Mouse (Mus musculus) forebrain, embryonic 10.5 days (tissue): ENCODE measurements around the gene Prpf40b. TPM values are rescaled to one million over a fixed set of nuclear protein-coding genes. Genes with fewer than 3 reads are reported as not detected.

Experiments
- DNase-seq: peaks from one replicate; pipeline ENCODE4 v3.0.0-alpha.2; 2017; ENCODE audit warnings: low spot score; ENCODE audit errors: extremely low spot score
- H3K27ac ChIP-seq: fragments of 300-500 bp; sonication (generic); 2 replicates; pipeline ENCODE4 v1.5.1; 2016; ENCODE audit warnings: mild to moderate bottlenecking
- H3K27me3 ChIP-seq: fragments of 300-500 bp; sonication (generic); 2 replicates; pipeline ENCODE4 v1.6.1; 2016; ENCODE audit warnings: mild to moderate bottlenecking; ENCODE audit not compliant: poor library complexity, severe bottlenecking
- H3K36me3 ChIP-seq: fragments of 300-500 bp; sonication (generic); replicated peaks from 2 replicates; pipeline ENCODE4 v1.6.1; 2016; ENCODE audit warnings: mild to moderate bottlenecking, moderate library complexity
- H3K4me1 ChIP-seq: fragments of 300-500 bp; sonication (generic); 2 replicates; pipeline ENCODE4 v1.6.1; 2016
- H3K4me3 ChIP-seq: fragments of 300-500 bp; sonication (generic); 2 replicates; pipeline ENCODE4 v1.5.1; 2016; ENCODE audit warnings: mild to moderate bottlenecking, moderate library complexity
- H3K9me3 ChIP-seq: fragments of 300-500 bp; sonication (generic); 2 replicates; pipeline ENCODE4 v1.6.1; 2016; ENCODE audit warnings: mild to moderate bottlenecking, moderate library complexity
- WGBS: fragments of 180-500 bp; shearing (Covaris S2); methylation state at CpG from one replicate; pipeline ENCODE4 v1.1.7; 2016; 5-methylcytosine and 5-hydroxymethylcytosine counted together
- polyA plus RNA-seq: library from polyadenylated mRNA; unstranded; fragments of >200 nt; fragmentation: Nextera tagmentation; extraction: Ambion mirVana; gene quantifications from 2 replicates; pipeline ENCODE4 v1.2.1, GENCODE M21; 2016

Gene Prpf40b
- polyA plus RNA-seq, 1 experiment from 2014 or later = 62.2 TPM

DNA sequence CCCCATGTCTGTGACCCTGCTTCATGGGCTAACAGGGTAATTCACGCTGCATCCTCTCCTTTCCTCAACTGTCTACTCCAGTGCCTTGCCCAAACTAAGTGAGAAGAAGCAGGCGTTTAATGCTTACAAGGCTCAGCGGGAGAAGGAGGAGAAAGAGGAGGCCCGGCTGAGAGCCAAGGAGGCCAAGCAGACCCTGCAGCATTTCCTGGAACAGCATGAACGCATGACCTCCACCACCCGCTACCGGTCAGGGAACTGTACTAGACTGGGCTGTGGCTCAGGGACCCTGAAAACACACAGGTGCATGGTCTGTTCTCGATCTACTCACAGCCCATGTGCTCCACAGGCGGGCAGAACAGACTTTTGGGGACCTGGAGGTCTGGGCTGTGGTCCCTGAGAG, 12.6 kb downstream of the Prpf40b start:
- H3K27ac ChIP-seq = no peak overlapping the region
- no peak for DNase-seq
- 92% methylated on average over 9 of the region's 9 CpGs for WGBS
- H3K27me3 ChIP-seq = no peaks in the 10 kb centered on the region
- H3K4me3 ChIP-seq = no peak overlapping the region
- no peaks in the 10 kb centered on the region for H3K4me1 ChIP-seq
- H3K9me3 ChIP-seq = no peaks in the 10 kb centered on the region
- H3K36me3 ChIP-seq = peaks cover 94% of the 10 kb centered on the region

DNA sequence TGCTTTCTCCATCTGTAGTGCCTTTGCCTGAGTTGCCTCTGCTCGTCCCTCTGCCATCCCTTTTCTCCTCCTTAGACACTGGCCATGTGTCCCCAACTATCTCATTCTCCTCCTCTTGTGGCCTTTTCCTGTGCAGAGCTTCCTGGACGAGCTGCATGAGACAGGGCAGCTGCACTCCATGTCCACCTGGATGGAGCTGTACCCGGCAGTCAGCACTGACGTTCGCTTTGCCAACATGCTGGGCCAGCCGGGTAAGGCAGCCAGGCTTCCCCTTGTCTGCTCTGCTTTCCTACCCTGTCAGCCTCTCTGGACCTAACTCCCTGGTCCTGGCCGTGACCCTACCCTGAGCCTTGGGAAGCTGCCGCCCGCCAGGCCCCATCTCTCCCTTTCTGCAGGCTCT, 14.7 kb downstream of the Prpf40b start:
- Histone ChIP-seq H3K36me3 (peaks cover 100% of the 10 kb centered on the region), H3K4me3 (no peak overlapping the region), H3K27me3 (no peaks in the 10 kb centered on the region), H3K4me1 (no peaks in the 10 kb centered on the region), H3K9me3 (no peaks in the 10 kb centered on the region), H3K27ac (no peak overlapping the region)
- 92% methylated on average over 9 of the region's 9 CpGs for WGBS
- DNase-seq = no peak

DNA sequence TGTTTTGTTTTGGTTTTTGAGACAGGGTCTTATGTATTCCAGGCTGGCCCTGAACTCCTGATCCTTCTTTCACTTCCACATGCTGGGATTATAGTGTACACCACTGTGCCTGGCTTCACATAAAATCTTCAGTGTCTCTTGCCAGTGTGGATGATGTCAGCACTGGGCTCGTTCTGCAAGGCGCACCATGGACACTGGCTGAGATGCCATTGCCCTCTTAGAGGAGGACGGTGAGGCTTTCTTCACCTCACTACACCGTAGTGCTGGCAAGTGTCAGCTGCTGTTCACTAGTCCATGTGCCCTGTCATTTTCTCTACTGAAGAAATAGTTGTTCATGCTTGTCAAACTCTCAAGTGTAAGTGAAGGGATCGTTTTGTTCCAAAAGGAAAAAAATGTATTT, 15.7 kb downstream of the Prpf40b start:
- Histone ChIP-seq H3K9me3 (no peaks in the 10 kb centered on the region), H3K27ac (no peak overlapping the region), H3K4me1 (no peaks in the 10 kb centered on the region), H3K27me3 (no peaks in the 10 kb centered on the region), H3K4me3 (no peak overlapping the region), H3K36me3 (peaks cover 100% of the 10 kb centered on the region)
- 96% methylated on average over 5 of the region's 5 CpGs for WGBS
- DNase-seq = no peak

DNA sequence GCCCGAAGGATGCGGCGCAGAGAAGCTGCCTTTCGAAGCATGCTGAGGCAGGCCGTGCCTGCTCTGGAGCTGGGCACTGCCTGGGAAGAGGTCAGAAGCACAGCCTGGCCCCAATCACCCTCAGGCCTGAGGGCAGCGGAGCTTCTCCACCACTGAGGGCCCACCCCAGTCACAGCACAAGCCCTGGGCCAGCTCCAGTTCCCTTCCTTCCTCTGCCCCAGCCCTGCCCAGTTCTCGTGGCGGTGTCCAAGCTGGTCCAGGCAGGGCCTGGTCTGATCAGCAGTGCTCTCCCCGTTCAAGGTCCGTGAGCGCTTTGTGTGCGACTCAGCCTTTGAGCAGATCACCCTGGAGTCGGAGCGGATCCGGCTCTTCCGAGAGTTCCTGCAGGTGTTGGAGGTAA, 20.0 kb downstream of the Prpf40b start:
- 94% methylated on average over 16 of the region's 16 CpGs for WGBS
- H3K27ac ChIP-seq = peak overlapping the region; percentile 44; the same call in 1 of the 2 replicates
- no peaks in the 10 kb centered on the region for H3K27me3 ChIP-seq
- no peaks in the 10 kb centered on the region for H3K9me3 ChIP-seq
- no peak for DNase-seq
- no peak overlapping the region for H3K4me3 ChIP-seq
- H3K4me1 ChIP-seq = 0 out of 2 replicates have a peak, but pooled peaks cover under 1% of the 10 kb centered on the region
- H3K36me3 ChIP-seq = peaks cover 100% of the 10 kb centered on the region

DNA sequence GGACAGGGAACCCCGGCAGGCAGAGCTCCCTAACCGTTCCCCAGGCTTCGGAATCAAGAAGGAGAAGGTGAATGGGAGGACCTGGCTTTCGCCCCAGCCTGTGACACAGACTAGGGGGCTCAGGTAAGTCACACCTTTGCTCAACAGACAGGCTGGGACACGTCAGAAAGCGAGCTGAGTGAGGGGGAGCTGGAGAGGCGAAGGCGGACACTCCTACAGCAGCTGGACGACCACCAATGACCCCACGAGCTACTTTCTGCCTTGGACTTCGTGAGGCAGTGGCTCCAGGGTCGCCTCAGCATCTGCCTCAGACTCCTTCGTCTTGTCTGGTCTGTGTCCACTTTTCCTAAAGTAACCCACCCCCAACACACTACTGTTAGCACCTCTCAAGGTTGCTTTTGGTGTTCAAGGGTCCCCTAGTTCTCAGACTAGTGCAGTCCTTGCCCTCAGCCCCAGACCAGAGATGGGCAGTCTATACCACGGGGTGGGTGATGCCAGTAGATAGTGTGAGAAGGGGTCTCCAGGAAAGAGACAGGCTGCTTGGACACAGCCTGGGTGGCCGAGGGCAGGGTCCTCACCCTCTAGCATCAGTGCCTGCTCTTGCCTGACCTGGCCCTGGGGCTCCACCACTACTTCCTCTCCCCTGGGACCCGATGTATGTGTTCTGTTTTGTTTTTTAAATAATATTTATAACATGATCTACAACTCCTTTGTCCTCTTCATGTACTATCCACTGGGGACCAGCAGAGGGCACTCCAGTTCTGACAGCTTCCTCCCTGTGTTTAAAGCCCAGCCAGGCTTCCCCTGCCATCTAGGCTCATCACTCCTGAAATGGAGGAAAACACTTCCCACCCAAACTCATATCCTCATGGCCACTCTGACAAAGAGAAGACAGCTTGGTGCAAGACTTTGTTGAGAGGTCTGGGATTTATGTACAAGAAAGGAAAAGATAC, 21.7 kb downstream of the Prpf40b start:
- peaks cover 100% of the 10 kb centered on the region for H3K36me3 ChIP-seq
- H3K4me1 ChIP-seq = 0 out of 2 replicates have a peak, but pooled peaks cover 4% of the 10 kb centered on the region
- peak; percentile 60 for DNase-seq
- peak overlapping the region; percentile 82 for H3K27ac ChIP-seq
- 88% methylated on average over 16 of the region's 16 CpGs for WGBS
- H3K4me3 ChIP-seq = no peak overlapping the region
- H3K27me3 ChIP-seq = no peaks in the 10 kb centered on the region
- no peaks in the 10 kb centered on the region for H3K9me3 ChIP-seq

DNA sequence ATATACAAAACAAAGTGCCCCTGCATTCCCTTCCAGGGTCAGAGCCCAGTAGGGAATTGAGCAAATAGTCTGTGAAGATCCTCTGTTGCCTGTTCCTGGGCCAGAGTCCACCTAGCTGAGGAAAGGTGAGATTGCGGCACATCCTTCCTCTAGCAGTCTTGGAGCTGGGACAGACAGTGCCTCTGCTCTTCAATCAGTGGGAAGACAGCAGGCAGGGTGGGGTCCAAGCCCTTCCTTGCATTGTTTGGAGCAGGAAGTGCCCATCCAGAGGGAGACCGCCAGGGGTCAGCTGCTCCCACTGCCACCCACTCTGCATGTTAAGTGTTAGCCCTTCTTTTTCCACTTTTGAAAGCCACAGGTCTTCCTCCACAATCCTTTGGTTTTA, 22.4 kb downstream of the Prpf40b start:
- Histone ChIP-seq H3K27me3 (no peaks in the 10 kb centered on the region), H3K36me3 (peaks cover 100% of the 10 kb centered on the region), H3K4me1 (0 out of 2 replicates have a peak, but pooled peaks cover 4% of the 10 kb centered on the region), H3K9me3 (no peaks in the 10 kb centered on the region), H3K4me3 (no peak overlapping the region), H3K27ac (no peak overlapping the region)
- no peak for DNase-seq
- 87% methylated on average over 2 of the region's 2 CpGs for WGBS

DNA sequence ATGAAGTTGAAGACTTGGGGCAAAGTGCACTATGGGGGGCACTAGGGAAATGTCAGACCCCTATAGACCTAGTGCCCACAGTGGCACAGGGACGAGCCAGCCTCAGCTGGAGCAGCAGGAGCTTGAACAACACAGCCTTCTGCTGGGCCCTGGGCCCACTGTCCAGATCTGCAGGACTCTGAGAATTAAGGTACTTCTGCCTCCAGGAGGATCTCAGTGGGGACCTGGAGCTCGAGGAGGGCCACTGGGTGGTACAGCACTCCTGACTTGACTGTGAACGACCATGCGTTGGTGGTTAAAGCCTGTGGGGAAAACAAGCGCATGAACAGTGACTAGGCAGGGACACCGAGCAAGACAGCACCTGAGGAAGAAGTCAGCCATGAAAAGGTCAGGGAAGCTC, 23.2 kb downstream of the Prpf40b start:
- no peaks in the 10 kb centered on the region for H3K9me3 ChIP-seq
- DNase-seq = no peak
- H3K4me3 ChIP-seq = no peak overlapping the region
- 91% methylated on average over 6 of the region's 6 CpGs for WGBS
- H3K27me3 ChIP-seq = no peaks in the 10 kb centered on the region
- H3K36me3 ChIP-seq = peaks cover 100% of the 10 kb centered on the region
- 0 out of 2 replicates have a peak, but pooled peaks cover 4% of the 10 kb centered on the region for H3K4me1 ChIP-seq
- no peak overlapping the region for H3K27ac ChIP-seq

DNA sequence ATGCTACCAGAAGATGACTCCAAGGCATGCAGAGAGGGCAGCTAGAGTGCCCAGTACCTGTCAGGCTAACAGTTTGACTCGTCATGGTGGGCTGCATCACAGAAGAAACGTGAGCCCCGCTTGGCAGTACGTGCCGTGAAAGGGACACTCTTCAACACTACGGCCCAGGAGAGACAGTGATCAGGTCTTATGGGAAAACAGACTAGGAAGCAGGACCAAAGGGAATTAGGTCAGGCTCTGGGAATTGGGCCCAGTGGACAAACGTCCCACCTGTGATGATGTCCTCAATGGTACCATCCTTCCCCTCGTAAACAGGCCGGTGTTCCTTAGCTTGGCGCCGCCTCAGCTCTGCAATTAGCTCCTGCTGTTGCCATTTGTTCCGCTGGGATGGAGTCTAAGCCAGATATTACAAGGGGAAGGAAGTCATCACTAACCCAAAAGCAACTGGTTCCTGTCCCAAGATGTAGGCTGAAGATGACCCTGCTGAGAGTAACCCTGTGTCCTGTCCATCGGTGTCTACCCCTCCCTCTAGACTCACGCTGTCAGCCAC, 24.0 kb downstream of the Prpf40b start:
- WGBS = 91% methylated on average over 14 of the region's 14 CpGs
- Histone ChIP-seq H3K27me3 (no peaks in the 10 kb centered on the region), H3K4me1 (0 out of 2 replicates have a peak, but pooled peaks cover 4% of the 10 kb centered on the region), H3K9me3 (no peaks in the 10 kb centered on the region), H3K27ac (0 out of 2 replicates have a peak overlapping the region, but pooled peaks have one; percentile 30), H3K4me3 (no peak overlapping the region), H3K36me3 (peaks cover 100% of the 10 kb centered on the region)
- no peak for DNase-seq

DNA sequence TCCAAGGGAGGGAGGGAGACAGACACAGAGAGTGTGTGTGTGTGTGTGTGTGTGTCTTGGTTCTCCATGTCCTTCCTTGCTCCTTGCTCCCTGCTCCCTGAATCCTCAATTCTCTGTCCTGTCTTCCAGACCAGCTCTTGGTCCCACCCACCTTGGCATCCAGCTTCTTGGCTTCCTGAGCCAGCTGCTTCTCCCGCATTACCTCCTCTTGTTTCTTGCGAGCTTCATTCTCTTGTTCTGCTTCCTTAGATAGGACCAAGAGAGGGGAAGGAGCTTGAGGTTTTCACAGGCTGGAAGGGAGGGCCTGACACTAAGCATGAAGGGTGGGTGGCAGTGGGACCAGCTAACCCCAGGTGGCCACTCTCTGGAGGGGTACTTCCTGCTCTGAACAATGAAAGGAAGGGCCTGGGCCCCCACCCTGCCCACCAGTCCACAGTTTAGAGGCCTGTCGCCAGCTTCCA, 24.6 kb downstream of the Prpf40b start:
- Histone ChIP-seq H3K4me1 (0 out of 2 replicates have a peak, but pooled peaks cover 4% of the 10 kb centered on the region), H3K27me3 (no peaks in the 10 kb centered on the region), H3K36me3 (peaks cover 99% of the 10 kb centered on the region), H3K27ac (0 out of 2 replicates have a peak overlapping the region, but pooled peaks have one; percentile 30), H3K9me3 (no peaks in the 10 kb centered on the region), H3K4me3 (no peak overlapping the region)
- no peak for DNase-seq
- whole genome bisulfite sequencing = 79% methylated on average over 3 of the region's 3 CpGs

DNA sequence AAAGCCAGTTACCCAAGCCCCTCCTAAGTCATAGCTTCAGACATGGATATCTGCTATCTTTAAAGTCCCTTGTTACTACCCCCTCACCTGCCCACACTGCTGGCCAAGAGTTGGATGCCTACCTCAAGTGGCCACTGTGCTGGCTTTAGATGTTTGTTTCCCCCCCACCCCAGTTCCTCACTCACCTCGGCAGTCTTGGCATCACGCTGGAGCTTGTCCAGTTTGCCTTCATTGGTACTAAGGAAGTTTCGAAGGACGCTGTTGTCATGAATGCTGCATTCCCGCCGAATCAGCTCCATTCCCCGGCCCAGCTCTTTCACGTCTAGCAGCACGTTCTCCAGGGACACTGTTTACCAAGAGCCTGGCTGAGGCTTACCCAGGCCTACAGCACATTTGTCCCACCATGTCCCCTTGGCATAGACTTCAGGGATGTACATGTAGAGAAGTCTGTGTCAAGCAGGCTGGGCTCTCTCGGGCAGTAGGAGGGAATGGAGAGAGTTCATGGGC, 25.3 kb downstream of the Prpf40b start:
- no peak for DNase-seq
- no peaks in the 10 kb centered on the region for H3K27me3 ChIP-seq
- no peak overlapping the region for H3K4me3 ChIP-seq
- peaks cover 99% of the 10 kb centered on the region for H3K36me3 ChIP-seq
- H3K27ac ChIP-seq = 0 out of 2 replicates have a peak overlapping the region, but pooled peaks have one; percentile 21
- 92% methylated on average over 10 of the region's 10 CpGs for WGBS
- H3K9me3 ChIP-seq = no peaks in the 10 kb centered on the region
- H3K4me1 ChIP-seq = 0 out of 2 replicates have a peak, but pooled peaks cover 4% of the 10 kb centered on the region

DNA sequence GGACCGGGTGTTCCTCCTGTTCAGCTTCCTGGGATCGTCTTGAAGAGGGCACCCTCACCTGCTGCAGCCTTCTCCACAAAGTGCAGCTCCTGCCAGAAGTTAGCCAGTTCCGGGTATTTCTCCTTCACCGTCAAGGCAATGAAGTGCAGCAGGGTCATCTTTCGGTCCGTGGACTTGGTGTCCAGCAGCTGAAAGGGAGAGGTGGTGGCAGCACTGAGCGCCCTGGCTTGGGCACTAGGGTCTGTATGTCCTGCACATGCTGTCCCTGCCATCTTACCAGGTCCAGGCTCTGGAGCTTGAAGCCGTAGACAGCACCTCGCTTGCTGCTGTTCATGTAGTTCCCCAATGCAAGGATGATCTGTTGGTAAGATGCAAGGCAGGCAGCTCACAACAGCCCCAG, 26.1 kb downstream of the Prpf40b start:
- Histone ChIP-seq H3K36me3 (peaks cover 98% of the 10 kb centered on the region), H3K27ac (no peak overlapping the region), H3K4me3 (no peak overlapping the region), H3K27me3 (no peaks in the 10 kb centered on the region), H3K4me1 (0 out of 2 replicates have a peak, but pooled peaks cover 4% of the 10 kb centered on the region), H3K9me3 (no peaks in the 10 kb centered on the region)
- WGBS = 88% methylated on average over 9 of the region's 9 CpGs
- DNase-seq = no peak

DNA sequence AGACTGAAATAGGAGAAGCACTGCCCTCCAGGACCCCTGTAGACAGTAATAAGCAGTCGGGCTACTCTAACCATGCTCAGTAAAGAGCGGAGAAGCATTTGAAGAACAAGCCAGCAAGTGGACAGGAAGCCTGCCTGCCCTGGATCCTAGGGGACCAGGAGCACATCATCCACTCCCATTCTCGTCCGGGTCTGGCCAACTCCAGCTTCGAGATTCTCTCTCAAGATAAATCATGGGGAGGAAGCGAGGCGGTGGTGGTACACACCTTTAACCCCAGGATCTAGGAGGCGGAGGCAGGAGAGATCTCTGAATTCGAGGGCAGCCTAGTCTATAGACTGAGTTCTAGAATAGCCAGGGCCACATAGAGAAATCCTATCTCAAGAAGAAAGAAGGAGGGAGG, 29.3 kb downstream of the Prpf40b start:
- peaks cover 95% of the 10 kb centered on the region for H3K36me3 ChIP-seq
- 94% methylated on average over 9 of the region's 9 CpGs for WGBS

More for the DNA sequence above, 29.3 kb downstream of the Prpf40b start:
- H3K9me3 ChIP-seq = no peaks in the 10 kb centered on the region
- DNase-seq = no peak
- H3K27ac ChIP-seq = no peak overlapping the region
- H3K4me3 ChIP-seq = no peak overlapping the region
- H3K4me1 ChIP-seq = peaks cover 9% of the 10 kb centered on the region; the same call in 1 of the 2 replicates
- no peaks in the 10 kb centered on the region for H3K27me3 ChIP-seq
